Mouse (Mus musculus) neural tube, embryonic 13.5 days (tissue): ENCODE measurements around the gene Arhgef1. TPM values are rescaled to one million over a fixed set of nuclear protein-coding genes. Genes with fewer than 3 reads are reported as not detected.
A peak's percentile ranks its signal among the peaks of the same experiment; 100 is the strongest.
"Not testable (repeated sequence)": the region's sequence is repeated elsewhere in the genome, so short reads cannot be mapped to it uniquely, and the experiment has no call there.

ENCODE experiments used
- ATAC-seq: fragments of 200-750 bp; cut with Nextera tagmentation; 2 replicates; pipeline ENCODE4 v1.8.0; 2017; ENCODE audit warnings: low read depth, mild to moderate bottlenecking, moderate TSS enrichment, moderate library complexity
- H3K27ac ChIP-seq: fragments of 300-500 bp; sonication (generic); replicated peaks from 2 replicates; pipeline ENCODE4 v1.5.1; 2015; ENCODE audit warnings: moderate library complexity, mild to moderate bottlenecking, inconsistent platforms
- H3K27me3 ChIP-seq: fragments of 300-500 bp; sonication (generic); 2 replicates; pipeline ENCODE4 v1.6.1; 2015; ENCODE audit warnings: mild to moderate bottlenecking, inconsistent platforms
- H3K36me3 ChIP-seq: fragments of 300-500 bp; sonication (generic); 2 replicates; pipeline ENCODE4 v1.6.1; 2015; ENCODE audit warnings: mild to moderate bottlenecking, inconsistent platforms
- H3K4me1 ChIP-seq: fragments of 300-500 bp; sonication (generic); replicated peaks from 2 replicates; pipeline ENCODE4 v1.6.1; 2015; ENCODE audit warnings: inconsistent platforms
- H3K4me2 ChIP-seq: fragments of 300-500 bp; sonication (generic); 2 replicates; pipeline ENCODE4 v1.6.1; 2015; ENCODE audit warnings: inconsistent platforms, mild to moderate bottlenecking, moderate library complexity
- H3K4me3 ChIP-seq: fragments of 300-500 bp; sonication (generic); 2 replicates; pipeline ENCODE4 v1.5.1; 2015; ENCODE audit warnings: mild to moderate bottlenecking, inconsistent platforms
- H3K9ac ChIP-seq: fragments of 300-500 bp; sonication (generic); 2 replicates; pipeline ENCODE4 v1.6.1; 2015; ENCODE audit warnings: moderate library complexity, mild to moderate bottlenecking, inconsistent platforms
- H3K9me3 ChIP-seq: fragments of 300-500 bp; sonication (generic); 2 replicates; pipeline ENCODE4 v1.6.1; 2016; ENCODE audit warnings: inconsistent platforms
- WGBS: fragments of 180-500 bp; shearing (Covaris S2); methylation state at CpG from one replicate; pipeline ENCODE4 v1.1.7; 2015; 5-methylcytosine and 5-hydroxymethylcytosine counted together
- polyA plus RNA-seq: library from polyadenylated mRNA; unstranded; fragments of >200 nt; fragmentation: Nextera tagmentation; extraction: Ambion mirVana; gene quantifications from 2 replicates; pipeline ENCODE4 v1.2.1, GENCODE M21; 2015

Arhgef1 gene
- polyA plus RNA-seq, 1 experiment from 2014 or later = 61.9 TPM

DNA sequence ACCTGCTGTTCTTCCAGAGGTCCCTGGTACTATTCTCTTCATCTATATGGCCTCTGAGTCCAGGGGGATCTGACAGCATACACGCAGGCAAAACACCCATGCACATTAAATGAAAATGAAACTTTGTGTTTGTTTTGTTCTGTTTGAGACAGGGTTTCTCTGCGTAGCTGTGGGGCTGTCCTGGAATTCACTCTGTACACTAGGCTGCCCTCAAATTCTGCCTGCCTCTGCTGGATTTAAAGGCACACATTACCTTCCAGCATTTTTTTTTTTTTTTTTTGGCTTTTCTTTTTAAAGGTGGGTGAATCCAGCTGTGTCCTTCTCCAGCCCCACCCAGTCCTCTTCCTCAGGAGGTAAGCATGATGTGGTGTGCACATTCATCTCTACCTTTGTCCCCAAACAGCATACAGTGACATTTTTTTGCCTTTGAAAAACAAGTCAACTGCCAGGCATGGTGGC, 10.6 kb upstream of the Arhgef1 start:
- no peaks in the 10 kb centered on the region for H3K9me3 ChIP-seq
- H3K4me2 ChIP-seq = no peak overlapping the region
- ATAC-seq = no peak
- H3K4me1 ChIP-seq = peaks cover 8% of the 10 kb centered on the region
- no peak overlapping the region for H3K9ac ChIP-seq
- no peak overlapping the region for H3K27ac ChIP-seq
- no peaks in the 10 kb centered on the region for H3K27me3 ChIP-seq
- H3K36me3 ChIP-seq = peaks cover 42% of the 10 kb centered on the region
- 75% methylated on average over 2 of the region's 2 CpGs for WGBS
- H3K4me3 ChIP-seq = no peak overlapping the region

- H3K27ac ChIP-seq, H3K4me1 ChIP-seq: not testable (repeated sequence)
Observed at GRCm38 (mm10) chr7:24895749-24896148, 7.0 kb upstream of the Arhgef1 start.

DNA sequence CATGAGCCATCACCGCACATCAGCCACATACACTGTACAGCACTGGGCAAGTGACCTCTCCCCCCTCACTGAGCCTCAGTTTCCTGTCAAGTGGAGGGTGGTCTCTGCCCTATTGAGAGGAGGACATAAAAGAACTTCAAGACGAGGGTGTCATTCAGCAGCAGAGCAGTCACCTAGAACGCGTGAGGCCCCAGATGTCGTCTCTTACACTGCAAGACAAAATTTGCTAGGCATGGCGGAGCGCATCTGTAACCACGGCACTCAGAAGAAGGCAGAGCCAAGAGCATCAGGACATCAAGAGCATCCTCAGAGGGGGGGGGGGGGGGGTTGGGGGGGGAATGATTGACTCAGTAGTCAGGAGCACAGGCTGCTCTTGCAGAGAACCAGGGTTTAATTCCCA, 6.4 kb upstream of the Arhgef1 start:
- 73% methylated on average over 8 of the region's 8 CpGs for WGBS
- Histone ChIP-seq H3K9me3 (no peaks in the 10 kb centered on the region), H3K27me3 (no peaks in the 10 kb centered on the region), H3K4me3 (no peak overlapping the region), H3K36me3 (peaks cover 1% of the 10 kb centered on the region), H3K4me1 (no peaks in the 10 kb centered on the region), H3K4me2 (no peak overlapping the region), H3K9ac (no peak overlapping the region), H3K27ac (no peak overlapping the region)
- no peak for ATAC-seq

More at GRCm38 (mm10) chr7:24895749-24896148, 7.0 kb upstream of the Arhgef1 start:
- ATAC-seq, H3K4me2 ChIP-seq, H3K9me3 ChIP-seq, H3K4me3 ChIP-seq, H3K36me3 ChIP-seq, H3K9ac ChIP-seq, H3K27me3 ChIP-seq: not testable (repeated sequence)
- 98% methylated on average over 2 of the region's 2 CpGs for WGBS

DNA sequence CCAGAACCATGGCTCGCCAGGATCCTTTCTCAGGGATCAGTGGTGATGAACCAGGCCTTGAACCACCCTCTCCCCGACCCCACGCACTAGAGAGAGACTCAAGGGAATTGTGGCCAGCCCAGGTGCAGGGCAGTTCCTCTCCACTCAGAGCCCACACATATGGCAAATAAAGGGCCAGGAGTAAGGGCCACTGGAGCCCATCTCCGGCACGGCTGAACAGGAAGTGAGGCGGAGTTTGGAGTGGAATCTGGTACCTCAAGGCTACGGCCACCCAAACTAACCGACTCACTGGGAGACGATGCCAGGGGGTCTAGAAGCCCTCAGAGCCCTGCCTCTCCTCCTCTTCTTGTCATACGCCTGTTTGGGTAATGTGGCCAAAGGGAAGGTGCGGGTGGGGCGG, 5.5 kb upstream of the Arhgef1 start, which contains the start of gene Cd79a:
Cd79a (plus strand) TSS at position 158 of the 400 bp plus-strand sequence.
- no peaks in the 10 kb centered on the region for H3K36me3 ChIP-seq
- no peak within 1 kb of the TSS for H3K4me3 ChIP-seq
- H3K27ac ChIP-seq = no peak within 1 kb of the TSS
- H3K4me2 ChIP-seq = no peak within 1 kb of the TSS
- peaks cover 5% of the 10 kb centered on the region; the same call in 1 of the 2 replicates for H3K4me1 ChIP-seq
- WGBS = 78% methylated on average over 12 of the region's 12 CpGs
- no peak within 1 kb of the TSS for H3K9ac ChIP-seq
- H3K27me3 ChIP-seq = no peaks in the 10 kb centered on the region
- H3K9me3 ChIP-seq = no peaks in the 10 kb centered on the region
- no peak for ATAC-seq

- Histone ChIP-seq H3K4me1 (peaks cover 10% of the 10 kb centered on the region; the same call in 1 of the 2 replicates), H3K27ac (no peak overlapping the region), H3K4me2 (no peak overlapping the region), H3K36me3 (no peaks in the 10 kb centered on the region), H3K9ac (no peak overlapping the region), H3K9me3 (no peaks in the 10 kb centered on the region), H3K4me3 (no peak overlapping the region), H3K27me3 (no peaks in the 10 kb centered on the region)
- no peak for ATAC-seq
- 74% methylated on average over 5 of the region's 5 CpGs for WGBS
Observed at GRCm38 (mm10) chr7:24897959-24898358, 4.8 kb upstream of the Arhgef1 start.

DNA sequence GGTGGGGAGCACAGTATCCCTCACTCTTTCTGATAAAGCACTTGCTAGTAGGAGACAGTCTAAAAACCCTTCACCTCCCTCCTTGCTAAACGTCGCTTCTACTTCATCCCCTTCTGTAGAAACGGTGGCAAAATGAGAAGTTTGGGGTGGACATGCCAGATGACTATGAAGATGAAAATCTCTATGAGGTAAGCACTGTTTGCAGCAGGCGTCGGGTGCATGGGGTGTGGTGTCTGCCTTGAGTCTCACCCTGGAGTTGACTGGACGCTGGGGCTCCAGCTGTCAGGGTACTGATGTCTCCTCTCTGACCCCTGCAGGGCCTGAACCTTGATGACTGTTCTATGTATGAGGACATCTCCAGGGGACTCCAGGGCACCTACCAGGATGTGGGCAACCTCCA, 1.6 kb upstream of the Arhgef1 start:
- peaks cover 36% of the 10 kb centered on the region for H3K4me1 ChIP-seq
- no peak overlapping the region for H3K4me3 ChIP-seq
- no peak overlapping the region for H3K4me2 ChIP-seq
- H3K27ac ChIP-seq = no peak overlapping the region
- H3K9ac ChIP-seq = no peak overlapping the region
- H3K27me3 ChIP-seq = no peaks in the 10 kb centered on the region
- H3K9me3 ChIP-seq = no peaks in the 10 kb centered on the region
- WGBS = 76% methylated on average over 6 of the region's 6 CpGs
- H3K36me3 ChIP-seq = no peaks in the 10 kb centered on the region
- no peak for ATAC-seq

- Histone ChIP-seq H3K4me1 (peaks cover 43% of the 10 kb centered on the region), H3K4me2 (peak overlapping the region; percentile 75), H3K9me3 (no peaks in the 10 kb centered on the region), H3K27me3 (no peaks in the 10 kb centered on the region), H3K27ac (peak overlapping the region; percentile 74; the same call in 1 of the 2 replicates), H3K36me3 (no peaks in the 10 kb centered on the region), H3K9ac (no peak overlapping the region), H3K4me3 (0 out of 2 replicates have a peak overlapping the region, but pooled peaks have one; percentile 66)
- WGBS = 80% methylated on average over 1 of the region's 1 CpGs
- no peak for ATAC-seq
Observed at GRCm38 (mm10) chr7:24901842-24902241, 870 bp upstream of the Arhgef1 start.

GRCm38 (mm10) chr7:24902264-24902629, 465 bp upstream of the Arhgef1 start:
- H3K27ac ChIP-seq = peak overlapping the region; percentile 74
- no peak for ATAC-seq
- WGBS = 45% methylated on average over 2 of the region's 2 CpGs
- no peaks in the 10 kb centered on the region for H3K27me3 ChIP-seq
- H3K4me3 ChIP-seq = peak overlapping the region; percentile 66
- peak overlapping the region; percentile 78 for H3K9ac ChIP-seq
- H3K4me2 ChIP-seq = peak overlapping the region; percentile 75
- peaks cover 47% of the 10 kb centered on the region for H3K4me1 ChIP-seq
- H3K36me3 ChIP-seq = no peaks in the 10 kb centered on the region
- no peaks in the 10 kb centered on the region for H3K9me3 ChIP-seq

DNA sequence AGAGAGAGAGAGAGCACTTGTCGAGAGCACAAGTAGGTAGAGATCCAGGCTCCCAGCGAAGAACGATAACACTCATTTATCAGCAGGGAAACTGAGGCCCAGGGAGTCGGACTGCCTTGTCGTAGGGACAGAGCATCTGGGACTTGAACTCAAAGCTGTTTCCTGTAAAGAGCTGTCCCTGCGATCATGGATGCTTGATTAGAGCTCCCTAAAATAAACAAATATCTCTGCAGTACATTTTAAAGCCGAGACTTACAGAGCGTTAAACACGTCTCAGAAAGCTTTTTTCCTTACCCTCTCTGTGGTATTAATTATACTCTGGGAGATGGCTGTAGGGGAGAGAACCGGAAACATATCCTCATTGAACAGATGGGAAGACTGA, 723 bp downstream of the Arhgef1 start:
- peaks cover 3% of the 10 kb centered on the region for H3K36me3 ChIP-seq
- 44% methylated on average over 10 of the region's 10 CpGs for WGBS
- peak overlapping the region; percentile 78 for H3K9ac ChIP-seq
- ATAC-seq = no peak
- H3K27me3 ChIP-seq = no peaks in the 10 kb centered on the region
- peak overlapping the region; percentile 75 for H3K4me2 ChIP-seq
- 0 out of 2 replicates have a peak overlapping the region, but pooled peaks have one; percentile 74 for H3K27ac ChIP-seq
- no peaks in the 10 kb centered on the region for H3K9me3 ChIP-seq
- peaks cover 49% of the 10 kb centered on the region for H3K4me1 ChIP-seq
- H3K4me3 ChIP-seq = peak overlapping the region; percentile 66

DNA sequence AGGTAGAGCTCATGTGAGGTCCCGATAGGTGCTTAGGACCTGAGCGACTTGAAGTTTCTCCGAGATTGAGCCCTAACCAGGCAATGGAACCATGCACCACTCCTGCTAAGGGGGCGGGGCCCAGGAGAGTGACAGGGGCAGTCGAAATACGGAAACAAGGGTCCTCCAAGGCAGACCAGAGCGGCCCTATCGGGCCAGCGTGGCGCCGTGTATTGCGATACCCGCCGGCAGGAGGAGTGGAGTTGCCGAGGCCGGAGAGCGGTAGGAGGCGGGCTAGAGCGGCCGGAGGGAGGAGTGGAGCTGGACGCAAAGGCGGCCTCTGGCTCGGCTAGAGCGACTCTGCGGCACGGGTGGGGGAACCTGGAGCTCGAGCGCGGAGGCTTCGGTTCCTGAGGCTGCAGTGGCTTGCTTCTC, 1.4 kb downstream of the Arhgef1 start:
- H3K4me3 ChIP-seq = peak overlapping the region; percentile 66
- H3K36me3 ChIP-seq = peaks cover 9% of the 10 kb centered on the region
- H3K4me2 ChIP-seq = peak overlapping the region; percentile 75
- peaks cover 49% of the 10 kb centered on the region for H3K4me1 ChIP-seq
- H3K9me3 ChIP-seq = no peaks in the 10 kb centered on the region
- ATAC-seq = peak; percentile 98
- peak overlapping the region; percentile 86 for H3K9ac ChIP-seq
- WGBS = under 1% methylated on average over 30 of the region's 30 CpGs
- H3K27ac ChIP-seq = peak overlapping the region; percentile 81
- no peaks in the 10 kb centered on the region for H3K27me3 ChIP-seq

DNA sequence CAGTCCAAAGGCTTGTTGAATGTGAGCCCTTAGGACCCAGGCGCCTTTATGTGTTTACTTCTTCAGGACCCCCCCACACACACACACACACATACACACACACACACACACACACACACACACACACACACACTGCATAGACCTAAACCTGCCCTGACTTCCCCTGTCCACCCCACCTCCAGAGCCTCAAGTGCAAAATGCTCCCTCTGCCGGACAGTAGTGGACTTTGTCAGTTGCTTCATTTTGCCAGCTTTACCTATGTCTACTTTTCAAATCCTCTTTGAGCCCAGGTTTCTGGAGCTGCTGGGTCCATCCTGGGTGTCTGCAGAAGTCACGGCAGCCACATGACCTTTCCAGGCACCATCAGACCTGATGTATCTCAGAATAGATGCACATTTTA, 2.2 kb downstream of the Arhgef1 start:
- peak overlapping the region; percentile 66 for H3K4me3 ChIP-seq
- H3K27ac ChIP-seq = peak overlapping the region; percentile 81; the same call in 1 of the 2 replicates
- H3K4me2 ChIP-seq = peak overlapping the region; percentile 75
- no peaks in the 10 kb centered on the region for H3K27me3 ChIP-seq
- H3K4me1 ChIP-seq = peaks cover 49% of the 10 kb centered on the region
- H3K9me3 ChIP-seq = no peaks in the 10 kb centered on the region
- 14% methylated on average over 3 of the region's 3 CpGs for WGBS
- peak overlapping the region; percentile 86 for H3K9ac ChIP-seq
- H3K36me3 ChIP-seq = peaks cover 15% of the 10 kb centered on the region
- ATAC-seq = peak; percentile 34

DNA sequence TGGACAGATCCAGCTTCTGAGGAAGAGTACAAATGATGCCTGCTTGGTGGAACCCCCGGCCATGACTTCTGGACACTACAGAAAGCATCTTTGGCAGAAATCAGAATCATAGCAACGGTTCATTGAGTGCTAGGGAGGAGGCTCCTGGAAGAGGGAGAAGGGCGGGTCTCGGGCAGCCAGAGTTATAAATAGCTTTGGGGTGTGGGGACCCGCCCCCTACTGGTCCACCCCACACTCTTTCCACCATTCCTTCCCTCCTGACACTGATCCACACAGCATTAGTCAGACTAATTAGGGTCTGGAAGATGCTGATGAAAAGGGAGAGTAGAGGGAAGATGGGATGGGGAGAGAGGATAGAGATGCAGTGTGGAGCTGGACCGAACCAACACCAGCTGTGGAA, 3.8 kb downstream of the Arhgef1 start:
- no peaks in the 10 kb centered on the region for H3K9me3 ChIP-seq
- H3K4me3 ChIP-seq = no peak overlapping the region
- peaks cover 23% of the 10 kb centered on the region for H3K36me3 ChIP-seq
- no peak for ATAC-seq
- peak overlapping the region; percentile 52; the same call in 1 of the 2 replicates for H3K9ac ChIP-seq
- WGBS = 37% methylated on average over 6 of the region's 6 CpGs
- H3K27ac ChIP-seq = no peak overlapping the region; the same call in 1 of the 2 replicates
- peaks cover 49% of the 10 kb centered on the region for H3K4me1 ChIP-seq
- H3K4me2 ChIP-seq = 0 out of 2 replicates have a peak overlapping the region, but pooled peaks have one; percentile 4
- no peaks in the 10 kb centered on the region for H3K27me3 ChIP-seq

- ATAC-seq = no peak
- no peak overlapping the region for H3K4me3 ChIP-seq
- no peak overlapping the region for H3K4me2 ChIP-seq
- H3K36me3 ChIP-seq = peaks cover 29% of the 10 kb centered on the region
- 31% methylated on average over 13 of the region's 13 CpGs for WGBS
- peaks cover 44% of the 10 kb centered on the region for H3K4me1 ChIP-seq
- peak overlapping the region; percentile 52; the same call in 1 of the 2 replicates for H3K9ac ChIP-seq
- no peaks in the 10 kb centered on the region for H3K27me3 ChIP-seq
- H3K27ac ChIP-seq = no peak overlapping the region; the same call in 1 of the 2 replicates
- no peaks in the 10 kb centered on the region for H3K9me3 ChIP-seq
Observed at GRCm38 (mm10) chr7:24907211-24907748, 4.6 kb downstream of the Arhgef1 start.
